Mouse (Mus musculus): Measurements from ENCODE around the gene Fancg.
"Not testable (repeated sequence)": the region's sequence is repeated elsewhere in the genome, so short reads cannot be mapped to it uniquely, and the experiment has no call there.

Fancg gene

DNA sequence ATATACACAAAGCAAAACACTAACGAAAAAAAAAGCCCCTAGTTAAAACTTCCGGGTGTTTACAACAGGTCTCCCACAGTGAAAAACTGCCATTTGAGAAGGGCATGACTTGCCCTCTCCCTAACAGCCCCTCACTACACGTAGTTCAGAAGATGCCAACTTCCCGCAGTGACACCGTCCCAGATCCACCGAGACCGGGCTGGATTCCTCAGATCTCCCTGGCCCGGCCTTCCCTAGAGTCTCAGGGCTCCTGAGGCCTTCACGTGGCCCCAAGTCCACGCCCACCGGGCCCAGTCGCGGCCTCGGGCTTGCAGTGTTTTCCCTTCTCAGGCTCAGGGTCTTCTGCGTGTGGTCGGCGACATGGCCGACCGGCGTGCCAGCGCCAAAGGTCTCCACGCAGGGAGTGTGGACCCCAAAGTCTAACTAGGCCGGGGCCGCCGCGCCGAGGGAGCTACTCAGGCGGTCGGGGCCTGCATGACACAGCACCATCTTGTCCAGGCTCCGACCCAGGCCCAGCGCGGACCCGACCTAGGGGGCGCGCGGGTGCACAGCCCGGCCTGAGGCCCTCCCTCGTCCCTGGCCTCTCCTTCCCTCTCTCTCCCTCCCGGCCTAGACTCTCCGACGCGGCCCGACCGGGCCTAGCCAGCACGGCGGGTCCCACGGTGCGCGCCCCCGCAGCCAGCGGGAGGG is 10.7 kb downstream of the Fancg start:
- peak; percentile 49 to 60 for DNase-seq (ENCODE audit: low spot score in 2 of 2)

DNA sequence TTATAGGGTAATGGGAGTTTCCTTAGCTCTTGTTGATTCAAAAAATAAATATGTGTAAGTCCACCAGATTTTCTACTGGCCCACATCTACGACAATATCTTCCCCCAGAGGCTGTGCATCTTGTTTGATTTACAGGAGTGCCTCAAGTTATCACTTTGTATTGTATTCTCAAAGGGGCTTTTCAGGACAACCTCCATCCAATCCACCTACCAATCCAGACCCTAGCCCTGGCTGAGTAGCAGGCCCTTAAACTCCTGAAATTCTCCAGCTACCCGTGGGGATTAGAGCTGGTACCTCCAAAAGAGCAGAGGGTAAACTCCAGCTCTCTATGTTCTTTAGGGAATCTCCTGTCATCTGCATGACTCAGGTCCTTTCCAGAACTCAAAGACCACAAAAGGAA is 12.3 kb downstream of the Fancg start:
- no peak for DNase-seq (ENCODE audit: low spot score in 2 of 2)

DNA sequence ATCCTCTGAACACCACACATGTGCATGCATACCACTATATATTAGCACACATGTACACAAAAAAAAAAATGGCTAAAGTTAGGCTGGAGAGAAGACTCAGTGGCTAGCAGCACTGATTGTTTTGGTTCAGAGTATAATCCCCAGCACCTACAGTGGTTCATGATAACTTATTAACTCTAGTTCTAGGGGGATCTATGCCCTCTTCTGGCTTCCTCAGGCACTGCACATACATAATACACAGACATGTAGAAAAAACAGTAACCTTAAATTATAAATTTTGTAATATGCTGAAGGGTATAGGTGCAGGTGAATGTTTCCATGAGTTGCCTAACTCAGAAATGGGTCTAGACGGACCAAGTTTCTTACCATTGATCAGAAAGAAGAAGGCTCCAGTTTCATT is 22.0 kb downstream of the Fancg start:
- DNase-seq (ENCODE audit: low spot score in 2 of 2), result no peak

DNA sequence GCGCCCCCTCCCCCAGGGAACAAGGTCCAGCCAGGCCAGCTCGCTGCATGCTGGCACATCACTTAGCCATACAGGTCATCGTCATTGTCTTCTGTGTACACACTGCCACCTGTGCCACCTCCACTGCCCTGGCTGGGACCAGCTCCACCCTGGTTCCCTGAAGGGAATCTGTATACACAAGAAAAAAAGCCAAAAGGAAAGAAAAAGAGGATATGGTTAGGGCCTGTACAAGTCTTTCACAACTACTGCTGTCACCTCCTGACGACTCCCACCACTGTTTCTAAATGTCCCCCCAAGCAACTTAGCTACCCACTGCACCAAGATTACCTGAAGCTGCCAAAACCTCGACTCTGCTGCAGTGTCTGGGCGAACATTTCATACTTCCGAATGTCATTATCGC is 29.8 kb downstream of the Fancg start:
- not testable (repeated sequence) for DNase-seq (ENCODE audit: low spot score in 2 of 2)

DNA sequence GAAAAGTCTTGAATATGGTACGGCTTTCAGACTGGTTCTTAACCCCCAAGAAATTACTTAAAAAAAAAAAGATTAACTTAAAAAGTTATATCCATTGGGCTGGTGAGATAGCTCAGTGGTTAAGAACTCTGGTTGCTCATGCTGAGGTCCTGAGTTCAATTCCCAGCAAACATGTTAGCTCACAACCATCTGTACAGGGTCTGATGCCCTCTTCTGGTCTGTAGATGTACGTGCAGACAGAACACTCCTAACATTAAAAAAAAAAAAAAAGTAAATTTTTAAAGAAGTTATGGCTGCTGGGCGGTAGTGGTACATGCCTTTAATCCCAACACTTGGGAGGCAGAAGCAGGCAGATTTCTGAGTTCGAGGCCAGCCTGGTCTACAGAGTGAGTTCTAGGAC is 32.2 kb downstream of the Fancg start:
- no peak for DNase-seq (ENCODE audit: low spot score in 2 of 2)

DNA sequence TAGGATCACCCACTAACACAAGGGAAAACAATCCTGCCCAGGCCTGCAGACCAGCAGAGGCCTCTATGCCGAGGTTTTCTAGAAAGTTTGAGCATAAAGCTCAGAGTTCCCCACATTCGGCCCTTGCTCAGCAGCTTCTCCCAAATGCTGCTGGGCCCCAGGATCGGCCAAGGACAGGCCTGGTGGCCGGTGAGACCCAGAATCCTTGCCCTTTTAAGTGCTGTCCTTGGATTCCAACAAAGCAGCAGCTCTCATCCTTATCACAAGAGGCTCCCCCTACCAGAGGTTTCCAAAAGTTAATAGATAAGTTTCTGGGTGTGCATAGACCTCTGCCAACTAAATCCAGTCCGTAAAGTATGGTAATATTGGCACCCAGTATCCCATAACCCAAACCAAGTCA is 36.4 kb downstream of the Fancg start:
- no peak for DNase-seq (ENCODE audit: low spot score in 2 of 2)

DNA sequence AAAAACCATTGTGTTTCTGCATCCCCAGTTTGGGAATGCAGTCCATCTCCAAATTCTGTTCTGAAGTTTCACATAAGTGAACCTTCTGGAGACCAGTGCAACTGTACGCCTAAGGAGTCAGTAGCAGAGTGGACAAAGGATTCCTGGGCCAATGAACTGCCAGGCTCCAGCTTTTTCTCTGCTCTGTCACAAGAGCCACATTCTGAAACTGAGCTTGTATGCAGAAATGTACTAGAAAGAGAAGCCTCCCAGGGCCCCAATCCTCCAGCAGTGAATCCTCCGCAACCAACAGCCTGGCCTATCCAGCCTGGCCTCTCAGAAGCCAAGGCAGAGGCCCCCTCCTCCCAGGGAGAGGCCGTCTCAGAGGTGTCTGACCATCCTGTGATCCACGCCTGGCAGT is 37.4 kb downstream of the Fancg start:
- DNase-seq (ENCODE audit: low spot score in 2 of 2), result no peak

DNA sequence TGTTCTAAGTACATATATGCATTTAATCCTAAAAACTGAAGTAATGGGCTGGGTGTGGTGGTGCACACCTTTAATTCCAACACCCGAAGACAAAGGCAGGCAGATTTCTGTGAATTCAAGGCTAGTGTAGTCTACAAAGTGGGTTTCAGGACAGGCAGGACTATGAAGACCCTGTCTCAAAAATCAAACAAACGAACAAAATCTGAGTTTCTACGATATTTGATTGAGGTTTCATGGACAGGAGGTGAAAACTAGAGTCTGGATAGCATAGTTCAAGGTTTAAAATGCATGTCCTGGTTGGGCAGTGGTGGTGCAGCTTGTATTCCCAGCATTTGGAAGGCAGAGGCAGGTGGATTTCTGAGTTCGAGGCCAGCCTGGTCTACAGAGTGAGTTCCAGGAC is 41.0 kb downstream of the Fancg start, which contains the start of gene 1700022I11Rik:
1700022I11Rik (plus strand) TSS at position 301 of the 400 bp plus-strand sequence.
- no peak for DNase-seq (ENCODE audit: low spot score in 2 of 2)

DNA sequence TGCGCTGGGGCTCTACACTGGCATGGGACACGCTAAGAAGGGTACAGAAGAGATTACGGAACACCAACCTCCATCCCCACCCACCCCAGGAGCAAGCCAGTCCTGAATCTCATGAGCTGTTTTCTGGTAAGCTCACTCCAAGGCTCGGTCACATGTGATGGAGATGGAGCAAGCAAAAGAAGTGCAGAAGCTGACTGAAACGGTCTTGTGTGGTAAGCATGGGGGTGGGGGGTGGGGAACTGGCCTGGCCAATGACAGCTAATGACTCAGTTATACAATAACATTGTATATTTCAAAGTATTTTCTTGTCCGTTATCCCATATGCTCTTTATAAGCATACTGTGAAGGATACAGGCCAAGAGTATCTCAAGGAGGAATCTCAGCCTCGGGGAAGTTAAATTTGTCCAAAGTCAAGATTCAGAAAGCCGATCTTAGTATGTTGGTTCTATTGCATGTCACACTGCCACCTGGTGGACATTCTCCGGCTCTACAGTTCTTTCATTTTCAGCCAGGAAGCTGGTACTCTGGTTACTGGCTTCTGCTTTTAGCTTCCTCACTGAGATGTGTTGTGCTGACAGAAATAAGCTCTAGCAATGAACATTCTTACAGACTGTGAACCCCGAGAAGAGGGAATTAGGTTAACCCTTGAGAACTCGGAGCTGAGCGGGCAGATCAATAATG is 45.1 kb downstream of the Fancg start:
- peak in 1 of 2 experiments; percentile 29 for DNase-seq (ENCODE audit: low spot score in 2 of 2)

DNA sequence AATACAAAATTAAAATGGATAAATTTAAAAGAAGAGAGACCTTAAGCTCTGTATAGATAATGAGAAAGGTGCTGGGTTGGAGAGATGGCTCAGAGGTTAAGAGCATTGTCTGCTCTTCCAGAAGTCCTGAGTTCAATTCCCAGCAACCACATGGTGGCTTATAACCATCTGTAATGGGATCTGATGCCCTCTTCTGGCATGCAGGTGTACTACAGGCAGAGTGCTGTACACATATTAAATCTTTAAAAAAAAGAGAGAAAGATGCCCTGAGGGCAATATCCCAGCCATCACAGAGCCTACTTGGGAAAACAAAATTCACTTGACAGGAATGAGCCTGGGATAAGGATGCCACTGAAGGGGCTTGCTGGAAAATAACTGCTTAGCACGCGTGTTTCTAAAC is 46.8 kb downstream of the Fancg start:
- DNase-seq (ENCODE audit: low spot score in 2 of 2), result peak in 1 of 2 experiments; percentile 27

DNA sequence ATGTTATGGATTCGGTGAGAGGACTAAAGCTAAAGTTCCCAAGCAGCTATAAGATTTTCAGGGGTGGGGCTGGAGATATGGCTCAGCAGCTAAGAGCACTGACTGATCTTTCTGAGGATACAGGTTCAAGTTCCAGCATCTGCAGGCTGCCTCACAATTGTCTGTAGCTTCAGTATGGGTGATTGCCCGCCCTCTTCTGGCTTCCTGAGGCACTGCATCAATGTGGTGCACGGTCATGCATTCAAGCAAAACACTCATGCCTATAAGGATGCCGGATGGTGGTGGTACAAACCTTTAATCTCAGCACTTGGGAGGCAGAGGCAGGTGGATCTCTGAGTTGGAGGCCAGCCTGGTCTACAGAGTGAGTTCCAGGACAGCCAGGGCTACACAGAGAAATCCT is 48.7 kb downstream of the Fancg start:
- peak in 1 of 2 experiments; percentile 41 for DNase-seq (ENCODE audit: low spot score in 2 of 2)

DNA sequence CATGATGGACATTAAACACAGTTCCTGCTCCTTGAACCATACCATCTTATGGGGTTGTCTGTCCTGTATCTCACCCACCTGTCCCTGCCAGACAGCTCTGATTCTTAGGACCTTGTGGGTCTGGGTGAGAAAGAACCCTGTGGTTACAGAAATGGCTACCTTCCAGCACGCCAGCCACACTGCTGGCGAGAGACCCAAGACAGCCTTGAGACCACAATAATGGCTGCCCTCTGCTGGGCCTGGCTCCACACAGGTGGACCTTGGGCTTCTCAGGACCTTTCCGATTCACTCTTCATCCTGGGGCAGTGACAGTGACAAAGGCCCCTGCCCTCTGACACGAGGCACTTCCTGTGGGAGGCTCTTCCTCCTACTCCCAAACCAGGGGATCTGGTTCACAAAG is 50.9 kb downstream of the Fancg start:
- DNase-seq (ENCODE audit: low spot score in 2 of 2), result no peak

DNA sequence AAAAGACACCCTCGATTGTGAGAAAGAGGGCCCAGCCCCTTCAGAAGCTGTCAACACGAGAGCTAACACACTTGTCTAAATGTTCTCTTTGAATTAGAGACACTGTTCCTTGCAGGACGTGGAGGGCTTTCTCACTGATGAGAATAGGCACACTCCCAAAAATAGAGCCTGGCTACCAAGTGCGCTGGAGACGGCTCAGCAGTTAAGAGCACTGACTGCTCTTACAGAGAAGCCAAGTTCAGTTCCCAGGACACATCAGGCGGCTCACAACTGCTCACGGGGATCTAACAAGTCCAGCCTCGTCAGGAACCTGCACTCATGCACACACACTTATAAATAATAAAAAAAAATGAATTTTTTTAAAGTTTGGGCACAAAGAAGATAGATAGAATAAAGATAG is 51.4 kb downstream of the Fancg start:
- DNase-seq (ENCODE audit: low spot score in 2 of 2), result no peak

DNA sequence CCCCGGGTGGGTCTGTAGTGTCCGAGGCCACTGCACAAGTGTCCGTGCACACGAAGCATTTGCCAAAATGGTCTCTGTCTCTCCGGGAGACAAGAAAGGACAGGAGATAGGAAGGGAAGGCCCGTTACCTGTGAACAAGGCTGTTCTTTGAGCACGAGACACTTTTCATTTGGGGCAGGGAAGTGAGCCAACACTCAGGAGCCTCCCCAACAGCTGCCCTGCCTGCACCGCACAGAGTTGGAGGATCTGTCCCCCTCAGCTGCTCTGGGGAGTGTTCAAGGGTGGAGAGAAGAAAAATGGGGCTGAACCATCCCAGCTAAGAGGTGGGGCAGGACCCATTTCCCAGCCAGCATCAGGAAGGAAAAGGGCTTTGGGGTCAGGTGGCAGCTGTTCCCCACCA is 52.3 kb downstream of the Fancg start:
- DNase-seq (ENCODE audit: low spot score in 2 of 2), result no peak

DNA sequence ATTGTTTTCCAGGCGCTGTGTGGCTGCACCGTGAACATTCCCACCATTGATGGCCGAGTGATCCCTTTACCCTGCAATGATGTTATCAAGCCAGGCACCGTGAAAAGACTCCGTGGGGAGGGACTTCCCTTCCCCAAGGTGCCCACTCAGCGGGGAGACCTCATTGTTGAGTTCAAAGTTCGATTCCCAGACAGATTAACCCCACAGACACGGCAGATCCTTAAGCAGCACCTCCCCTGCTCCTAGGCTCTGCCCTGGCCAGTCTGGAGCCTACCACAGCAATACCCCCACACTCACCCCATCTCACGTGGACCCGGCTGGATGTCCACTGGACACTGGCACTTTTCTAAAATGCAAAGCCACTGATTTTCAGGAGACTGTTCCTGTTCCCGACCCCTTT is 53.0 kb downstream of the Fancg start:
- no peak for DNase-seq (ENCODE audit: low spot score in 2 of 2)

DNA sequence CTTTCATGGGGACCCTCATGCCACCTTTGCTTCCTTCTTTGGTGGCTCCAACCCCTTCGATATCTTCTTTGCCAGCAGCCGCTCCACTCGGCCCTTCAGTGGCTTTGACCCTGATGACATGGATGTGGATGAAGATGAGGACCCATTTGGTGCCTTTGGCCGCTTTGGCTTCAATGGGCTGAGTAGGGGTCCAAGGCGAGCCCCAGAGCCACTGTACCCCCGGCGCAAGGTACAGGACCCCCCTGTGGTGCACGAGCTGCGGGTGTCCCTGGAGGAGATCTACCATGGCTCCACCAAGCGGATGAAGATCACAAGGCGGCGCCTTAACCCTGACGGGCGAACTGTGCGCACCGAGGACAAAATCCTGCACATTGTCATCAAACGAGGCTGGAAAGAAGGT is 53.7 kb downstream of the Fancg start:
- no peak for DNase-seq (ENCODE audit: low spot score in 2 of 2)

DNA sequence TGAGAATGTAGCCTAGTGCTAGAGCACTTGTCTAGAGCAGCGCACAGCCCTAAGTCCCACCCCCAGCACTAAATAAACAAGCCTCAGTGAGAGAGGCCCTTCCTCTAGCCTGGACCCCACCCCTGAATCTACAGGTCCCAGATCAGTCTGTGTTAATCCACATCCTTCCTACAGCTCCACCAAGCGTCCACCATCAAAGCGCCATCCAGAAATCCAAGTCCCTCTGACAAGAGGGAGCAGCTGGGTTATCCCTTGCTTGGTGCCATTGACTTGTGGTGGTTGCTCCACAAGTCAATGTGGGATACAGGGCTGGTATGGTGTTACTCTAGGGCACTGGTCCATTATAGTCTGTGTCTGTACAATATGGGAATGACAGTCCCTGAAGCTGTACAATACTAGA is 55.1 kb downstream of the Fancg start:
- DNase-seq (ENCODE audit: low spot score in 2 of 2), result no peak

DNA sequence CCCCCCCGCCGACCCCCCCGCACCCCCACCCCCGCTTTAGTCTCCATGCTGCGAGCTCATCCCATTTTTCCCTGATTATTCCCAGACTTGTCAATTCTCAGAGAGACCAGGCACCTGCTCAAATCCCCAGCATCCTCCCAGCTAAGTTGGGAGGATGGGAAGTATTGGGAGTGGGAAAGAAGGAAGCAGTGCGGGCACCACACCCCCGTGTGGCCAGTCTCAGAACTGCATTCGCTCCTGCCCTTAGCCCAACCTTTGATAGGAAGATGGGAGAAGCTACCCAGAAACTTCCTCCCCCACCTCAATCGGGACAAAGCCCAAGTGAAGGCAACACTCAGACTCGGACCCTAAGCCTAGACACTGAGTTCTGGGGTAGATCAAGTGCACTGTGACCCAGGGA is 56.0 kb downstream of the Fancg start:
- DNase-seq (ENCODE audit: low spot score in 2 of 2), result peak in 1 of 2 experiments; percentile 25

DNA sequence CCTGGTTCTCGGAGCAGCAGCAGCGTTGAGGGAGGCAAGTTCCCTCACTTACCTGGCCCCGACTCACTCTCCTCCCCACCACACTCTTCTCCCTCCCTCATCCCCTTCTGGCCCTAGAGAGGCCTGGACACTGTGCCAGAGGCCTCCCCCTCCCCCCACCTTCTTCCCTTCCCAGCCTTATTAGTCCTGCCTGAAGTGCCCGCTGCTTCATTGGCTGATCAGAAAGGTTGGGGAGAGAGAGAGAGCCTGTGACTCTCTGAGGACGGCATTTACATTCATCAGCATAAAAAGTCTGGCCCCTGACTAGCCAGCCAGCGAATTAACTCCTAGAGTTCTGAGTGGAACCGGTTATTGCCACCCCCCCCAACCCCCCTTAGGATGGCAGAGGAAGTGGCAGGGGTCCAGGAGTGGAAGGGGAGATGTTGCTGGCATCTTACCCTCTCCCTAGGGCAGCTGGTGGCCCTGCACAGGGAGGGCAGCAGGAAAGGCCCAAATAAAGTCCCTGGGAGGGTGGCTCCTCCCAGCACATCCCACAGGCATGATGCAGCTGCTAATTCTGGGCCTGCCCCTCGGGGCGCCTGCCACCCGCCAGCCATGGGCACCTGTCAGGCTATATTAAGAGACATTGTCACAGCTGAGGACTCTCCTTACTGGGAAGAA is 56.7 kb downstream of the Fancg start:
- DNase-seq (ENCODE audit: low spot score in 2 of 2), result no peak

DNA sequence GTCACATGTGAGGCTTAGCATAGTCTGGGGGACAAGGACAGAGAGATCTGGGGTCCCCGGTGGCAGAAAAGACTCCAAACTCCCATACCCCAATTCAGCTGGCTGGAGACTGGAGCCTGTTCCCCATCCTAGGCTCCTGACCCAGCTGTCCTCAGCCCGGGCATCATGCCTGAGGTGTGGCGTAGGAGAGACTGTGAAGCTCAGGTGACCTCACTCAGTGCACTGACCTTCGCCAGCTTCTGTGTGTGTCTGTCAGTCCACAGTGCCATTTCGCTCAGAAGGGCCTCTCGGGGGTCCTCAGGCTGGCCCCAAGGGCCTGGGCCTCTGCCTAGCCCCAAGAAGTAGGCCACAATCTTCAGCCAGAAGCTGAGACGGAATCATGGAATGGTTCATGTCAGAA is 57.7 kb downstream of the Fancg start:
- DNase-seq (ENCODE audit: low spot score in 2 of 2), result no peak

All from spleen, postnatal 14 days (tissue).